Mouse (Mus musculus) ES-E14 (cell line): ENCODE measurements around the gene Gfi1. TPM values are rescaled to one million over a fixed set of nuclear protein-coding genes. Genes with fewer than 3 reads are reported as not detected.

Source experiments
- DNase-seq: peaks from one replicate; pipeline ENCODE4 v3.0.0-alpha.2; 2013; ENCODE audit warnings: low read depth, low spot score
- H3K27ac ChIP-seq: 2 replicates; pipeline ENCODE4 v1.5.1; 2012; ENCODE audit warnings: low read depth, mild to moderate bottlenecking, low read length, moderate library complexity, mixed read lengths; ENCODE audit not compliant: poor library complexity, insufficient read depth, severe bottlenecking
- H3K36me3 ChIP-seq: 2 replicates; pipeline ENCODE4 v1.6.1; 2012; ENCODE audit warnings: mild to moderate bottlenecking, low read length, moderate library complexity, mixed read lengths; ENCODE audit not compliant: control insufficient read depth, poor library complexity, insufficient read depth, severe bottlenecking
- H3K4me1 ChIP-seq, 2 experiments: fragments of 150-350 bp in 1 of 2; sonication (generic) in 1 of 2; 2 replicates each; pipeline ENCODE4 v1.6.1; 2012; ENCODE audit warnings: low read length in 2 of 2, mild to moderate bottlenecking in 1 of 2, mixed read lengths in 1 of 2; ENCODE audit not compliant: control insufficient read depth in 2 of 2, insufficient read depth in 2 of 2, poor library complexity in 1 of 2
- H3K4me3 ChIP-seq, 2 experiments: fragments of 150-350 bp in 1 of 2; sonication (generic) in 1 of 2; 2 replicates each; pipeline ENCODE4 v1.5.1; 2012; ENCODE audit warnings: low read length in 2 of 2, low read depth in 1 of 2, mild to moderate bottlenecking in 1 of 2, mixed read lengths in 1 of 2; ENCODE audit not compliant: insufficient read depth in 1 of 2, poor library complexity in 1 of 2, severe bottlenecking in 1 of 2
- H3K9ac ChIP-seq: 2 replicates; pipeline ENCODE4 v1.6.1; 2012; ENCODE audit warnings: low read depth, mild to moderate bottlenecking, low read length, mixed read lengths; ENCODE audit not compliant: poor library complexity, insufficient read depth, severe bottlenecking
- H3K9me3 ChIP-seq: fragments of 150-350 bp; sonication (generic); 2 replicates; pipeline ENCODE4 v1.6.1; 2012; ENCODE audit warnings: low read depth, mild to moderate bottlenecking, low read length; ENCODE audit not compliant: control insufficient read depth, insufficient read depth
- CHD2 ChIP-seq: IDR thresholded peaks from 2 replicates; pipeline ENCODE4 v1.6.1; 2014; ENCODE audit warnings: mild to moderate bottlenecking, low read depth, low read length, inconsistent platforms
- HCFC1 ChIP-seq: IDR thresholded peaks from 2 replicates; pipeline ENCODE4 v1.6.1; 2012; ENCODE audit warnings: low read length, inconsistent platforms, borderline replicate concordance; ENCODE audit not compliant: insufficient read depth
- MAFK ChIP-seq: IDR thresholded peaks from 2 replicates; pipeline ENCODE4 v1.6.1; 2014; ENCODE audit warnings: mild to moderate bottlenecking, low read depth, low read length, inconsistent platforms; ENCODE audit not compliant: insufficient read depth
- ZC3H11A ChIP-seq: IDR thresholded peaks from 2 replicates; pipeline ENCODE4 v1.6.1; 2012; ENCODE audit warnings: low read depth, mild to moderate bottlenecking, inconsistent platforms, low read length, borderline replicate concordance
- ZNF384 ChIP-seq: IDR thresholded peaks from 2 replicates; pipeline ENCODE4 v1.6.1; 2012; ENCODE audit warnings: low read depth, low read length, inconsistent platforms
- in situ Hi-C, 2 experiments: fragments of 600-800 bp; cut with MboI; formaldehyde crosslinking; loops; one replicate each; pipeline ENCODE4 v1.15.1; 2025; ENCODE audit warnings: low sequenced_read_pairs in 2 of 2, inconsistent platforms in 1 of 2; ENCODE audit not compliant: unreplicated experiment in 2 of 2
- total RNA-seq: library from RNA; depleted of rRNA; stranded (reverse); fragments of 300-350 nt; gene quantifications from 2 replicates; pipeline ENCODE4 v1.2.3, GENCODE M21; 2012

Gfi1 gene
- total RNA-seq, 1 experiment, result 0.09 TPM

DNA sequence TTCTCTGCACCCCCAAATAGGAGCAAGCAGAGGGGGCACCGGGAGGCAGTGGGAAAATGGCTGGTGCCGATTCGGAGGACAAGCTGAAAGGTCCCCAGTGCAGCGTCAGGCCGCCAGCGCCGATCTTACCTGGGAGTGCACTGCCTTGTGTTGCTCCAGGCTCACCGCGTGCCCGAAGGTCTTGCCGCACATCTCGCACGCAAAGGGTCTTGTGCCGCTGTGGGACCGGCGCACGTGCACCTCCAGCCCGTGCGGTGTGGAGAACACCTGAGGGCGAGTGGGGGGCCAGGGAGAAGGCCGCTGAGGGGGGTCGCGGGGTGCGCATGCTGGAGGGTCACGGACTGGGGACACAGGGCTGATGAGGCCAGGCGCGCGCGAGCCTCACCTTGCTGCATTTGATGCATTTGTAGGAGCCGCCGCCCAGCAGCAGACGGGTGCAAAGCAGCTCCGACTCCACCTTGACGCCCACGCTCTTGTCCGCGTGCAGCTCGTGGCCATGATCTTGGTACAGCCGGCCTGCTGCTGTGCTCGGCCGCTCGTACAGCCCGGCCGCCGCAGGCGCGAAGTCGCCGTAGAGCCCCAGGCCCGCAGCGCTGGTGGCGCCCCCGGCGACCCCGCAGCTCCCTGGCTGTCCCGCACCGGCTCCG, 4.7 kb downstream of the Gfi1 start:
- no peak overlapping the region for H3K27ac ChIP-seq
- H3K4me1 ChIP-seq, result peaks cover 0 to 16% of the 10 kb centered on the region in 2 experiments; a peak in 3 of 4 replicates
- no peak overlapping the region for H3K9ac ChIP-seq
- H3K9me3 ChIP-seq, result no peaks in the 10 kb centered on the region
- no peak for TF ChIP-seq ZNF384
- TF ChIP-seq HCFC1, result no peak
- no peak for TF ChIP-seq ZC3H11A
- TF ChIP-seq MAFK, result no peak
- no peak for TF ChIP-seq CHD2
- peak overlapping the region; percentile 34 to 39 for H3K4me3 ChIP-seq
- in situ Hi-C loops, result loop anchor here (10.0 to 25.0 kb wide), 2 partner anchors 1256 to 1259 kb away; partner anchors contain the start of gene Barhl2 (in 1 of the 2)
- no peaks in the 10 kb centered on the region for H3K36me3 ChIP-seq
- DNase-seq, result no peak

DNA sequence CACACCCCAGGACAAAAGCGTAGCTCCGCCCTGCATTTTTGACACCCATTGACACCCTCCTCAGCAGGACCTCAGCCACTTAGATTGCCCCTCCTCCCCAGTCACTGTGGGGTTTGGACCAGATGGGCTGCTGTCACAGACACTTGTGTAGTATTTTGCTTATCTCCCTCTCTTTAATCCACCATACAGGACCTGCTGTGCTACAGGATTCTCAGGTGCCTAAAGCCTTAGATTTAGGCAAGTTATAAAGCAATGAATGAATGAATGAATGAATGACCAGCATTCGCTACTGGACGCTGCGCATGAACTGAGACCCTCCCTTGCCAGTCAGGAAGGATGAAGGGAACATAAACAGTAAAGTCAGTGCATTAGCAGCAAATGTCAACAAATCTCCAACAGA, 5.3 kb downstream of the Gfi1 start:
- no peak overlapping the region for H3K4me3 ChIP-seq
- H3K9ac ChIP-seq, result no peak overlapping the region

DNA sequence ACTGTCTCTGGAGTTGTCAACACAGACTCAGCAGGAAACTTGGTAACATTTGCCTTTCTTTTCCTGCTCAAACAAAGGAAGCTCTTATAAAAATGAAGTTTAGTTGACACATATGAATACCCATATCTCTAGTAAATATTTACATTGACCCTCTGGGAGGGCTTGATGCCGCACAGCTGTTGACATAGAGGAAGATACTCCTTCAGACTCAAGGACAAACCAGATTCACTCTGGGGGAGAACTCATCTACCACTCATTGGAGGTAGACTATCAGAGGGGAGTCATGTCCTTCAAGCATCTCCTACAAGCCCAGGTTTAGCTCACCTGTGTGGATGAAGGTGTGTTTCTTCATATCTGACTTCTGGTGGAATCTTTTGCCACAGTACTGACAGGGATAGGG, 6.0 kb downstream of the Gfi1 start:
- no peak overlapping the region for H3K9ac ChIP-seq
- no peak for TF ChIP-seq ZC3H11A
- no peak for TF ChIP-seq ZNF384
- no peak for TF ChIP-seq HCFC1
- no peak for TF ChIP-seq MAFK
- no peak for TF ChIP-seq CHD2
- DNase-seq, result no peak
- no peak overlapping the region for H3K27ac ChIP-seq
- in situ Hi-C loops, result loop anchor here (10.0 to 25.0 kb wide), 2 partner anchors 1255 to 1257 kb away; partner anchors contain the start of gene Barhl2 (in 1 of the 2)
- H3K9me3 ChIP-seq, result no peaks in the 10 kb centered on the region
- H3K4me3 ChIP-seq, result no peak overlapping the region
- peaks cover 0 to 12% of the 10 kb centered on the region in 2 experiments; a peak in 3 of 4 replicates for H3K4me1 ChIP-seq
- no peaks in the 10 kb centered on the region for H3K36me3 ChIP-seq

More for the DNA sequence above, 5.3 kb downstream of the Gfi1 start:
- no peak overlapping the region for H3K27ac ChIP-seq
- H3K4me1 ChIP-seq, result peaks cover 0 to 14% of the 10 kb centered on the region in 2 experiments; a peak in 3 of 4 replicates
- TF ChIP-seq CHD2, result no peak
- no peak for TF ChIP-seq MAFK
- TF ChIP-seq ZNF384, result no peak
- no peak for TF ChIP-seq HCFC1
- no peak for TF ChIP-seq ZC3H11A
- in situ Hi-C loops, result loop anchor here (10.0 to 25.0 kb wide), 2 partner anchors 1256 to 1258 kb away; partner anchors contain the start of gene Barhl2 (in 1 of the 2)
- no peaks in the 10 kb centered on the region for H3K36me3 ChIP-seq
- DNase-seq, result no peak
- H3K9me3 ChIP-seq, result no peaks in the 10 kb centered on the region

DNA sequence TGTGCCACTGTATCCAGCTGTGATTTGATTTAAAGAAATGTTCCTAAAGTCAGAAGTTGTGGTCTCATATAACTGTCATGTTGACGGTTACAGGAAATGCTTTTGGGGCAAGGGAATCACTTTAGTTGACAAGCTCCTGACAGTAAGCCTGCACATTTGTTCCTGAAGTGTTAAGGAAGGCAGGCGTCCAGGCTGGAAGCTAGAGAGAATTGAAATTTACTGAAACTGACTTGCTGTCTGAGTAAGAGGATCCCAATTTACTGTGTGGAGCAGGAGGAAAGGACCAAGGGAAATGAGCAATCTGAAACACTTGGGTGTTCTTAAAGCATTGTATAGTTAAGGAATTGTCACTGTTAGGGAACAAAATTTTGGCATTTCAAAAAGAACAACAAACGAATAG, 6.6 kb downstream of the Gfi1 start:
- DNase-seq, result no peak

More for the DNA sequence above, 6.6 kb downstream of the Gfi1 start:
- no peak overlapping the region for H3K27ac ChIP-seq
- no peak overlapping the region for H3K4me3 ChIP-seq
- no peaks in the 10 kb centered on the region for H3K36me3 ChIP-seq
- H3K9me3 ChIP-seq, result no peaks in the 10 kb centered on the region
- peaks cover 0 to 11% of the 10 kb centered on the region in 2 experiments; a peak in 3 of 4 replicates for H3K4me1 ChIP-seq
- no peak overlapping the region for H3K9ac ChIP-seq
- in situ Hi-C loops, result loop anchor here in 1 of 2 experiments (25.0 kb wide), 1 partner anchor 1257 kb away; the partner anchor contains the start of gene Barhl2
- TF ChIP-seq ZC3H11A (no peak), MAFK (no peak), CHD2 (no peak), ZNF384 (no peak), HCFC1 (no peak)
